Mouse (Mus musculus) liver, embryonic 16.5 days (tissue): ENCODE data around the gene Rmnd5b. TPM values are rescaled to one million over a fixed set of nuclear protein-coding genes. Genes with fewer than 3 reads are reported as not detected.
"Not testable (repeated sequence)": the region's sequence is repeated elsewhere in the genome, so short reads cannot be mapped to it uniquely, and the experiment has no call there.

Experiments
- ATAC-seq: fragments of 200-750 bp; cut with Nextera tagmentation; 2 replicates; pipeline ENCODE4 v1.8.0; 2017; ENCODE audit warnings: low read depth, mild to moderate bottlenecking, moderate number of reproducible peaks, moderate library complexity
- H3K27ac ChIP-seq: fragments of 300-500 bp; sonication (generic); 2 replicates; pipeline ENCODE4 v1.5.1; 2014; ENCODE audit warnings: mild to moderate bottlenecking, low read length
- H3K27me3 ChIP-seq: fragments of 300-500 bp; sonication (generic); 2 replicates; pipeline ENCODE4 v1.6.1; 2014; ENCODE audit warnings: low read depth, low read length, mixed read lengths; ENCODE audit not compliant: control insufficient read depth, insufficient read depth
- H3K36me3 ChIP-seq: fragments of 300-500 bp; sonication (generic); 2 replicates; pipeline ENCODE4 v1.6.1; 2014; ENCODE audit warnings: mild to moderate bottlenecking; ENCODE audit not compliant: control insufficient read depth, insufficient read depth
- H3K4me1 ChIP-seq: fragments of 300-500 bp; sonication (generic); 2 replicates; pipeline ENCODE4 v1.6.1; 2014; ENCODE audit warnings: low read depth, low read length, mixed read lengths; ENCODE audit not compliant: control insufficient read depth
- H3K4me2 ChIP-seq: fragments of 300-500 bp; sonication (generic); 2 replicates; pipeline ENCODE4 v1.6.1; 2014; ENCODE audit warnings: low read depth, low read length, mixed read lengths
- H3K4me3 ChIP-seq: fragments of 300-500 bp; sonication (generic); 2 replicates; pipeline ENCODE4 v1.5.1; 2014; ENCODE audit warnings: low read depth, mild to moderate bottlenecking, low read length
- H3K9ac ChIP-seq: fragments of 300-500 bp; sonication (generic); 2 replicates; pipeline ENCODE4 v1.6.1; 2014; ENCODE audit warnings: low read depth, low read length
- H3K9me3 ChIP-seq: fragments of 300-500 bp; sonication (generic); replicated peaks from 2 replicates; pipeline ENCODE4 v1.6.1; 2016; ENCODE audit warnings: low read length; ENCODE audit not compliant: control insufficient read depth
- WGBS: fragments of 180-500 bp; shearing (Covaris S2); extraction: QIAGEN DNeasy Blood & Tissue Kit; methylation state at CpG from one replicate; pipeline ENCODE4 v1.1.7; 2014; ENCODE audit not compliant: insufficient replicate concordance; 5-methylcytosine and 5-hydroxymethylcytosine counted together
- polyA plus RNA-seq: library from polyadenylated mRNA; unstranded; fragments of >200 nt; fragmentation: Nextera tagmentation; extraction: Ambion mirVana; gene quantifications from 2 replicates; pipeline ENCODE4 v1.2.1, GENCODE M21; 2015

Gene Rmnd5b
- polyA plus RNA-seq, 1 experiment from 2014 or later, result 17.7 TPM

GRCm38 (mm10) chr11:51670846-51671245 lies 35.1 kb upstream of the Rmnd5b start:
- Histone ChIP-seq H3K4me1 (no peaks in the 10 kb centered on the region), H3K9ac (no peak overlapping the region), H3K27me3 (no peaks in the 10 kb centered on the region), H3K27ac (no peak overlapping the region), H3K36me3 (no peaks in the 10 kb centered on the region), H3K9me3 (no peaks in the 10 kb centered on the region), H3K4me3 (no peak overlapping the region), H3K4me2 (no peak overlapping the region)
- ATAC-seq, result no peak
- WGBS, result 71% methylated on average over 7 of the region's 7 CpGs

DNA sequence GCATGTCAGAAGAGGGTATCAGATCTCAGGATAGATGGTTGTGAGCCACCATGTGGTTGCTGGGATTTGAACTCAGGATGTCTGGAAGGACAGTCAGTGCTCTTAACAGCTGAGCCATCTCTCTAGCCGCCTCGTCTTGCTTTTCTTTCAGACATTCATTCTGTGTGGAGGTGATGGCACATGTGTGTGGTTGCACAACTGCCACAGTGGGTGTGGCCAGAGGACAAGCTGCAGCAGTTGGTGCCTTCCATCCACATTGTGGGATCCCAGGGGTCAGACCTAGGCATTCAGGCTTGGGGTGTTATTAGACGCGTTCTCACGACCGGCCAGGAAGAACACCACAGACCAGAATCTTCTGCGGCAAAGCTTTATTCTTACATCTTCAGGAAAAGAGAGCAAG lies 29.1 kb upstream of the Rmnd5b start:
- not testable (repeated sequence) for H3K36me3 ChIP-seq, ATAC-seq

GRCm38 (mm10) chr11:51662632-51663031 lies 26.9 kb upstream of the Rmnd5b start:
- Histone ChIP-seq H3K27ac (no peak overlapping the region), H3K36me3 (no peaks in the 10 kb centered on the region), H3K4me3 (no peak overlapping the region), H3K4me2 (no peak overlapping the region), H3K27me3 (no peaks in the 10 kb centered on the region), H3K9me3 (no peaks in the 10 kb centered on the region), H3K4me1 (peaks cover 6% of the 10 kb centered on the region; the same call in 1 of the 2 replicates), H3K9ac (no peak overlapping the region)
- no peak for ATAC-seq
- WGBS, result 73% methylated on average over 7 of the region's 7 CpGs

More for the DNA sequence above, 29.1 kb upstream of the Rmnd5b start:
- 64% methylated on average over 7 of the region's 7 CpGs for WGBS
- H3K4me2 ChIP-seq, H3K27me3 ChIP-seq, H3K9me3 ChIP-seq, H3K4me3 ChIP-seq, H3K4me1 ChIP-seq, H3K9ac ChIP-seq, H3K27ac ChIP-seq: not testable (repeated sequence)

- WGBS, result 79% methylated on average over 16 of the region's 16 CpGs
Measured at GRCm38 (mm10) chr11:51661867-51662365, 26.2 kb upstream of the Rmnd5b start.

DNA sequence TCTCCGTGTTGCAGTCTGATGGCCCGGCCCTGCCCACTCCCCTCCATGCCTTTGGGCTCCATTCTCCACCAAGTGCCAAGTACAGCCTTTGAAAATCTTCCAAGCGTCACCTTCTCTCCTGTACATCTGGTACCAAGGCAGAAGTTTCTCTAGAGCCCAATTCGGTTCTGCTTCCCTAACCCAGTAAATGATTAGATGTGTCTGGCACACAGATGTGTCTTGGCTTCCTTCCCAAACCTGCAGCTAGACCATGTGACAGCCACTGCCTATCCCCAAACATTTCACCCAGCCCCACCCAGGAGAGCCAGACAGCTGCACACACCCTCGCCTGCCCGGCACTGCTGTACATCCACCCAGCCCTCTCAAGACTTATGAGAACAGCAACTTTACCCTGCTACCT lies 23.0 kb upstream of the Rmnd5b start:
- Histone ChIP-seq H3K36me3 (no peaks in the 10 kb centered on the region), H3K27ac (no peak overlapping the region), H3K4me1 (peaks cover 6% of the 10 kb centered on the region; the same call in 1 of the 2 replicates), H3K4me2 (no peak overlapping the region), H3K9ac (no peak overlapping the region), H3K27me3 (no peaks in the 10 kb centered on the region), H3K4me3 (no peak overlapping the region), H3K9me3 (no peaks in the 10 kb centered on the region)
- peak; percentile 71; the same call in 1 of the 2 replicates for ATAC-seq
- 38% methylated on average over 6 of the region's 6 CpGs for WGBS

More at GRCm38 (mm10) chr11:51661867-51662365, 26.2 kb upstream of the Rmnd5b start:
- H3K4me1 ChIP-seq, result peaks cover 6% of the 10 kb centered on the region; the same call in 1 of the 2 replicates
- H3K9me3 ChIP-seq, result no peaks in the 10 kb centered on the region
- no peak overlapping the region for H3K4me3 ChIP-seq
- no peak overlapping the region for H3K27ac ChIP-seq
- no peaks in the 10 kb centered on the region for H3K27me3 ChIP-seq
- no peak for ATAC-seq
- H3K4me2 ChIP-seq, result no peak overlapping the region
- no peaks in the 10 kb centered on the region for H3K36me3 ChIP-seq
- no peak overlapping the region for H3K9ac ChIP-seq

DNA sequence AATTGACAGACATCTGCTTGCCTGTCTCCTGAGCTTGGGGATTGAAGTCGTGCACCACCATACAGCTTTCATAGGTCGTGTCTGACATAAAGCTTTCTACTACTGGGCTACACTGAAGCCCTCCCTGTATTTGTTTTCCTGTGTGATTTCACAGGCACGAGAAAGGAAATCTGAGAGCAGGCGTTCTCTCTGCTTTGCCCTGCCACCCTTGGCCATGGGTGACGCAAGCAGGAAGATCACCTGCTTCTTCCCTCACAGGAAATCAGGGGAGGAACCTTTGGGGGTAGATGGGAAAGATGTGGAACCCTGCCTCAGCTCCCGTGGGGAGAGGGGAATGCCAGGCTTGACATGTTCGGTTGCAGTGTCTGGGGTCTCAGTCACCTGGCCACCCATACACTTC lies 22.6 kb upstream of the Rmnd5b start:
- no peak overlapping the region for H3K4me2 ChIP-seq
- ATAC-seq, result no peak; the same call in 1 of the 2 replicates
- H3K9me3 ChIP-seq, result no peaks in the 10 kb centered on the region
- H3K27ac ChIP-seq, result no peak overlapping the region
- H3K9ac ChIP-seq, result no peak overlapping the region
- WGBS, result 41% methylated on average over 7 of the region's 7 CpGs
- H3K4me1 ChIP-seq, result peaks cover 6% of the 10 kb centered on the region; the same call in 1 of the 2 replicates
- no peaks in the 10 kb centered on the region for H3K27me3 ChIP-seq
- no peak overlapping the region for H3K4me3 ChIP-seq
- H3K36me3 ChIP-seq, result no peaks in the 10 kb centered on the region

DNA sequence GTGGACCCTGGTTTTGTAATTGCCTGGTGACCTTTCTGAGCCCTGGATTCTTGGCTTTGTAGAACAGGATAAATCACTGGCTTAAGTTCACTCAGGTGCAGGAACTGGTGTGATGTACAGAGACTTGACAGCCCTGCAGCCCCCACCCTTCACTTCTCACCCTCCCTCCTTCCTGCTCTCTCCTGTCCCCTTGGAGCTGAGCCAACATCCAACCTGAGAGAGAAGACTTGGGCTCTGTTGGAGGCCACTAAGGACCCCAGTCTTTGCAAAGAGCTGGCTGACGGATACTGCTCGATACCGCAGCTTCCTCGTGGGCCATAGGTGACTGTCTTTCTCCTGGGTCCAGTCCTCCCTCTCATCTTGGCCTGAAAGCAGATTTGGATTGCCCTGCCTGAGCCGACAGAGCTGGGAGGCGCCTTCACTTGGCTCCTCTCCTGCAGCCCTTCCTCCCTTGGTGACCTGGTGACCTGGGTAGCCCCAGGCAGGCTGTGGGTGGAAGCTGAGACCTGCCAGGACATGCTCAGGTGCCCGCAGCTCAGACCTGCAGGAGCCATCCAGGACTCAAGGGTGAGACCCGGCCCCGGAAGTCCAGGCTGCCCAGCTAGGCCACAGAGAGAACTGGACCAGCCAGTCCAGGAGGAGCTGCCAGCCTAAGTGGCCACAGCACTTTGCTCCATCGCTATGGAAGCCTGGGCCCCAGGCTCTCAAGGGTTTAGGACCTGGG lies 21.3 kb upstream of the Rmnd5b start:
- Histone ChIP-seq H3K4me2 (no peak overlapping the region), H3K27me3 (peaks cover 2% of the 10 kb centered on the region), H3K9ac (no peak overlapping the region), H3K4me1 (peaks cover 6% of the 10 kb centered on the region; the same call in 1 of the 2 replicates), H3K36me3 (no peaks in the 10 kb centered on the region), H3K4me3 (no peak overlapping the region), H3K9me3 (no peaks in the 10 kb centered on the region), H3K27ac (no peak overlapping the region)
- ATAC-seq, result no peak
- 73% methylated on average over 10 of the region's 10 CpGs for WGBS

GRCm38 (mm10) chr11:51654891-51655290 lies 19.2 kb upstream of the Rmnd5b start:
- 72% methylated on average over 3 of the region's 3 CpGs for WGBS
- Histone ChIP-seq H3K27me3 (peaks cover 22% of the 10 kb centered on the region), H3K4me2 (no peak overlapping the region), H3K36me3 (no peaks in the 10 kb centered on the region), H3K9me3 (no peaks in the 10 kb centered on the region), H3K27ac (no peak overlapping the region), H3K9ac (no peak overlapping the region), H3K4me1 (peaks cover 10% of the 10 kb centered on the region; the same call in 1 of the 2 replicates), H3K4me3 (no peak overlapping the region)
- no peak for ATAC-seq

DNA sequence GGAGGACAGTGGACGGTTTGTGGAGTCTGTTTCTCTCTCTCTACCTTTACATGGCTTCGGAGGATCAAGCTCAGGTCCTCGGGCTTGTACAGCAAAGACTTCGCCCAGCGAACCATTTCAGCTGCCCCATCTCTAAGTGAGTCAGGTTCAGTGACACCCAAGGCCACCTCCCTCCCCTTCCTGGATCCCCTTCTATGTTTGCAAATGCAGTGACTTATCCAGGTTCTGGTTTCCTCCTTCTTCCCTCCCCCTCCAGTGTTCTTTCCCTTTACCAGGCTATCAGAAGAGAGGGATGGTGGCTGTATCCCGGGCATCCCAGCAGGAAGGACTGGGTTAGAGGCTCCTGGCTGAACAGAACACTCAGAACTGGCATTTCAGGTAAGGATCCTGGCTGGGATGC lies 18.0 kb upstream of the Rmnd5b start:
- H3K9me3 ChIP-seq, result no peaks in the 10 kb centered on the region
- no peaks in the 10 kb centered on the region for H3K36me3 ChIP-seq
- H3K4me2 ChIP-seq, result no peak overlapping the region
- no peak overlapping the region for H3K9ac ChIP-seq
- H3K27ac ChIP-seq, result no peak overlapping the region
- peaks cover 33% of the 10 kb centered on the region for H3K27me3 ChIP-seq
- no peak for ATAC-seq
- 60% methylated on average over 6 of the region's 6 CpGs for WGBS
- H3K4me1 ChIP-seq, result peaks cover 13% of the 10 kb centered on the region
- no peak overlapping the region for H3K4me3 ChIP-seq
